8 mouse cellular contexts compared by ENCODE assay signal in the genomic region with DNA sequence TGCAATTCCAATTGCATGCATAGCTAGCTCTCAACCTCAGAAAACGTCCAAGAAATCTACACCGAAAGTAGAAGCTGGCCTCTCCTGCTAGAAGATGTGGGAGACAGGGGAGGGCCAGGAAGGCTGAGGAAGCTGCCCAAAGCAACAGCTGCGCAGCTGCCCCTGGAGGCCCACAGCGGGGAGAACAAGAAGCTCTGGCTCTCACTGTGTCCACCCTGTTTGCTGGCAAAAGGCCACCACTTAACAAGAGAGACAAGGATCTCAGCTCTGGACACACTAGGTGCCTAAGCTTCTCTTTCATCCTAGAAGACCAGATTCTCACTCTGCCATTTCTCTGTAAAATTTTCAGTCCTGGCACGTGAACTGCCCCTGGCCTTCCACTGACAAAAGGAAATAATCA.
DNase-seq lines count a peak whose midpoint lies in the region; TF ChIP-seq lines count a peak whose summit lies in the region.

No protein-coding gene starts in this region.

- H3K36me3 ChIP-seq in embryonic facial prominence, embryonic 10.5 days (replicated peaks): peaks cover 54% of the 10 kb centered on the region
- no peaks in the 10 kb centered on the region; the same call in 1 of the 2 replicates for H3K36me3 ChIP-seq in kidney, adult 2 months (ENCODE audit: control insufficient read depth, insufficient read depth, low read length)

- peak; percentile 39 to 80 for DNase-seq in left cerebral cortex, postnatal 10 days (ENCODE audit: extremely low spot score in 1 of 2, low spot score in 2 of 2)
- no peak for DNase-seq in left cerebral cortex, postnatal 36 days (ENCODE audit: low spot score in 2 of 2)
- DNase-seq in embryonic facial prominence, embryonic 10.5 days (ENCODE audit: low spot score): no peak
- peak; percentile 82 for DNase-seq in gastrocnemius, postnatal 25 days
- peak; percentile 55 for DNase-seq in kidney, adult 2 months
- peak; percentile 67 to 83 for DNase-seq in lung, postnatal 4 days
- DNase-seq in thymus, postnatal 4 days: no peak
- no peak for DNase-seq in MN1 (ENCODE audit: low spot score)

- intact Hi-C loops in left cerebral cortex, postnatal 10 days (cut with DNase I): no loop called here
- intact Hi-C loops in left cerebral cortex, postnatal 36 days (cut with DNase I): no loop called here

- H3K27me3 ChIP-seq in embryonic facial prominence, embryonic 10.5 days (replicated peaks; ENCODE audit: low read depth, poor library complexity, severe bottlenecking): no peaks in the 10 kb centered on the region
- no peaks in the 10 kb centered on the region for H3K27me3 ChIP-seq in kidney, adult 2 months (replicated peaks; ENCODE audit: control insufficient read depth, insufficient read depth, low read length)

- H3K27ac ChIP-seq in embryonic facial prominence, embryonic 10.5 days (replicated peaks): peak overlapping the region; percentile 40
- H3K27ac ChIP-seq in kidney, adult 2 months (ENCODE audit: insufficient read depth, low read depth, low read length): peak overlapping the region; percentile 66

- H3K9me3 ChIP-seq in embryonic facial prominence, embryonic 10.5 days: no peaks in the 10 kb centered on the region

- WGBS in embryonic facial prominence, embryonic 10.5 days: 69% methylated on average over 5 of the region's 5 CpGs
- 37% methylated on average over 5 of the region's 5 CpGs for WGBS in kidney, adult 2 months

- peaks cover 19% of the 10 kb centered on the region for H3K4me1 ChIP-seq in embryonic facial prominence, embryonic 10.5 days
- H3K4me1 ChIP-seq in kidney, adult 2 months (ENCODE audit: control insufficient read depth, insufficient read depth, low read length): peaks cover 5% of the 10 kb centered on the region; the same call in 1 of the 2 replicates

- TF ChIP-seq POLR2A in kidney, adult 2 months (IDR thresholded peaks at IDR 0.05; ENCODE audit: low read depth, low read length): no peak

- H3K4me3 ChIP-seq in embryonic facial prominence, embryonic 10.5 days: no peak overlapping the region
- H3K4me3 ChIP-seq in kidney, adult 2 months (ENCODE audit: insufficient read depth, low read depth, low read length): no peak overlapping the region

- no peak for TF ChIP-seq CTCF in kidney, adult 2 months (conservative IDR thresholded peaks at IDR 0.05; ENCODE audit: insufficient read depth, insufficient read length, low read depth, low read length)

Comparison
In these comparisons a context has a peak if more than half of its experiments do, and no peak if none do; other contexts are left out.
1. DNase-seq: peak in left cerebral cortex, postnatal 10 days (2 of 2), gastrocnemius, postnatal 25 days (single experiment), kidney, adult 2 months (single experiment) and lung, postnatal 4 days (2 of 2); none in left cerebral cortex, postnatal 36 days (0 of 2), embryonic facial prominence, embryonic 10.5 days (single experiment), thymus, postnatal 4 days (single experiment) and MN1 (single experiment).